Mouse (Mus musculus): ENCODE measurements at regions not wholly inside any gene's neighbourhood (a gene's known extent, or its start where the extent isn't known, plus 50 kb on each side); places are given as distances from the start of the nearest gene placed in this dataset.

DNA sequence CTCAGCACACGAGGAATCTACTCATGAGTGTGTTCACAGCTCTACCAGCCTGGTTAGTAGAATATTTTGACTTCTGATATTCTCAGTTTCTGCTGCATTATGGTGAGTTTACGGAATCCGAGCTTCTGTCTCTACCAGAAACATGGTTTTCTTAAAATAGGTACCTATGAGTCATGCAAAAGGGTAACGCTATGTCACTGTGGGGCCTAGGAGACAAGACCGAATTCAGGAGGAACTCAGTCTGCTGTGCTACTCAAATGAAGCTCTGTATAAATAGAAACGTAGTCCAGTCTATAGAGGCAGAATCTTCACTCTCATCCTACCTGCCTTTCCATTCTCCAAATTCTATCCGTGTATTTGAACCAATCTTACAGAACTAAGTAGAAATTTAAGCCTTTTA lies 305.5 kb downstream of the Fam84b start:
- TF ChIP-seq CTCF (IDR thresholded peaks at IDR 0.05; ENCODE audit: control insufficient read depth, insufficient read depth, low read length) (no peak), POLR2A (IDR thresholded peaks at IDR 0.05; ENCODE audit: borderline replicate concordance, control insufficient read depth, low read depth, low read length) (no peak)

Measured in bone marrow, adult 2 months (tissue).